Mouse (Mus musculus) heart, postnatal 0 days (tissue): ENCODE results near the gene Greb1. TPM values are rescaled to one million over a fixed set of nuclear protein-coding genes. Genes with fewer than 3 reads are reported as not detected.
"Not testable (repeated sequence)": the region's sequence is repeated elsewhere in the genome, so short reads cannot be mapped to it uniquely, and the experiment has no call there.

ENCODE experiments used
- ATAC-seq: fragments of 200-750 bp; cut with Nextera tagmentation; 2 replicates; pipeline ENCODE4 v1.8.0; 2017; ENCODE audit warnings: low read depth, moderate number of reproducible peaks, moderate library complexity; ENCODE audit not compliant: insufficient read depth
- DNase-seq: peaks from one replicate; pipeline ENCODE4 v3.0.0-alpha.2; 2016; ENCODE audit warnings: low spot score
- H3K27ac ChIP-seq: fragments of 300-500 bp; sonication (generic); 2 replicates; pipeline ENCODE4 v1.5.1; 2014; ENCODE audit warnings: low read depth, mild to moderate bottlenecking
- H3K27me3 ChIP-seq: fragments of 300-500 bp; sonication (generic); 2 replicates; pipeline ENCODE4 v1.6.1; 2014; ENCODE audit warnings: low read length, mixed read lengths; ENCODE audit not compliant: control insufficient read depth, insufficient read depth
- H3K36me3 ChIP-seq: fragments of 300-500 bp; sonication (generic); replicated peaks from 2 replicates; pipeline ENCODE4 v1.6.1; 2014; ENCODE audit warnings: low read length, mixed read lengths; ENCODE audit not compliant: control insufficient read depth, insufficient read depth
- H3K4me1 ChIP-seq: fragments of 300-500 bp; sonication (generic); 2 replicates; pipeline ENCODE4 v1.6.1; 2014; ENCODE audit warnings: antibody characterized with exemption; ENCODE audit not compliant: control insufficient read depth, insufficient read depth
- H3K4me2 ChIP-seq: fragments of 300-500 bp; sonication (generic); 2 replicates; pipeline ENCODE4 v1.6.1; 2014; ENCODE audit warnings: low read depth, mild to moderate bottlenecking, low read length, moderate library complexity
- H3K4me3 ChIP-seq: fragments of 300-500 bp; sonication (generic); 2 replicates; pipeline ENCODE4 v1.5.1; 2014; ENCODE audit warnings: low read depth, low read length
- H3K9ac ChIP-seq: fragments of 300-500 bp; sonication (generic); replicated peaks from 2 replicates; pipeline ENCODE4 v1.6.1; 2014; ENCODE audit warnings: low read depth, low read length, mixed read lengths
- H3K9me3 ChIP-seq: fragments of 300-500 bp; sonication (generic); replicated peaks from 2 replicates; pipeline ENCODE4 v1.6.1; 2016; ENCODE audit warnings: low read length; ENCODE audit not compliant: control insufficient read depth
- CTCF ChIP-seq: IDR thresholded peaks from 2 replicates; pipeline ENCODE4 v1.5.1; 2016; ENCODE audit warnings: antibody characterized with exemption, control low read depth, low read depth
- EP300 ChIP-seq: IDR thresholded peaks from 2 replicates; pipeline ENCODE4 v1.6.1; 2016; ENCODE audit warnings: antibody characterized with exemption, low read depth
- WGBS: fragments of 180-500 bp; shearing (Covaris S2); extraction: QIAGEN DNeasy Blood & Tissue Kit; methylation state at CpG from one replicate; pipeline ENCODE4 v1.1.7; 2014; 5-methylcytosine and 5-hydroxymethylcytosine counted together
- polyA plus RNA-seq: library from polyadenylated mRNA; unstranded; fragments of >200 nt; fragmentation: Nextera tagmentation; extraction: Ambion mirVana; gene quantifications from 2 replicates; pipeline ENCODE4 v1.2.1, GENCODE M21; 2015
- total RNA-seq: library from RNA; depleted of rRNA; stranded (reverse); fragments of >200 nt; gene quantifications from 2 replicates; pipeline ENCODE4 v1.2.3, GENCODE M21; 2014; ENCODE audit warnings: low replicate concordance

Gene Greb1
- total and polyA plus RNA-seq, 2 experiments from 2014 or later = 0.11 to 0.15 TPM

DNA sequence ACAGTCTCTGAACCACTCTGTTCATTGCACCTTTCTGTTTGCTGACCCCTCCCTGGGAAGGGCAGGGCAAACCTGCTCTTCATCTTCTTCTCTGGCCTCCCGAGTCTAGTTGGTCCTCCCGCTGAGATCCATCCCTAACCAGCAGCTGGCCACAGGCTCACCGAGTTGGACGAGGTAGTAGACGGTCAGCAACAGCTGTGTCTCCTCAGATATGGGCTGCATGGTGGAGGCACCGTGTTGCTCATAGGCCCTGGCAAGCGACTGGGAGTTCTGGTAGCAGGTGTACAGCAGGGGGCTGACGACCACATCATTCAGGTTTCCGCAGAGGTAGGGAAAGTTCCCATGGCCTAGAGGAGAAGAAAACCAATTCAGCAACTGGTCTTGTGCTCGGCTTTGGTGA is 86.1 kb downstream of the Greb1 start:
- H3K4me1 ChIP-seq = no peaks in the 10 kb centered on the region
- no peak overlapping the region for H3K9ac ChIP-seq
- H3K27ac ChIP-seq = no peak overlapping the region
- WGBS = 79% methylated on average over 10 of the region's 10 CpGs
- no peak for DNase-seq
- TF ChIP-seq EP300 (no peak), CTCF (no peak)
- no peak overlapping the region for H3K4me3 ChIP-seq
- H3K27me3 ChIP-seq = no peaks in the 10 kb centered on the region
- ATAC-seq = no peak
- no peaks in the 10 kb centered on the region for H3K9me3 ChIP-seq
- no peaks in the 10 kb centered on the region for H3K36me3 ChIP-seq
- no peak overlapping the region for H3K4me2 ChIP-seq

DNA sequence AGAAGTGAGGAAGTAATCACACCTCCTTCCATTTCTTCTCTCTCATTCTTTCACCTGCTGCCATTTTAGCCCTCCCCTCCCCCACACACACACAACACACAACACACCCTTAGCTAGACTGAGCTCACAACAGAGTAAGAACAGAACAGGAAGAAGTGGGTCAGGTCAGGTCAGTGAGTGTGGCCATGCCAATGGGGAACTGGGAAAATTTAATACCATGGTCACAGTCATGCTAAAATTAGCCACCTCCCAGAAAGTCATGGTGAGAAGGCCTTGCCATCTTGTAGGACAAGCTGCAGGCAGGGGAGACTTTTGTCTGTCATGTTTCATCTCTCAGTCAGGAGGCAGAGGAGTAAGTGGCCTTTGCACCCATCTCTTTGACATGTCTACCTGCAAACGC is 102.0 kb downstream of the Greb1 start:
- DNase-seq = no peak
- TF ChIP-seq CTCF (no peak), EP300 (no peak)
- Histone ChIP-seq H3K9ac (no peak overlapping the region), H3K4me2 (no peak overlapping the region), H3K27ac (no peak overlapping the region), H3K4me3 (no peak overlapping the region), H3K36me3 (no peaks in the 10 kb centered on the region), H3K4me1 (no peaks in the 10 kb centered on the region), H3K27me3 (no peaks in the 10 kb centered on the region), H3K9me3 (no peaks in the 10 kb centered on the region)
- WGBS = 83% methylated on average over 1 of the region's 1 CpGs
- no peak for ATAC-seq

DNA sequence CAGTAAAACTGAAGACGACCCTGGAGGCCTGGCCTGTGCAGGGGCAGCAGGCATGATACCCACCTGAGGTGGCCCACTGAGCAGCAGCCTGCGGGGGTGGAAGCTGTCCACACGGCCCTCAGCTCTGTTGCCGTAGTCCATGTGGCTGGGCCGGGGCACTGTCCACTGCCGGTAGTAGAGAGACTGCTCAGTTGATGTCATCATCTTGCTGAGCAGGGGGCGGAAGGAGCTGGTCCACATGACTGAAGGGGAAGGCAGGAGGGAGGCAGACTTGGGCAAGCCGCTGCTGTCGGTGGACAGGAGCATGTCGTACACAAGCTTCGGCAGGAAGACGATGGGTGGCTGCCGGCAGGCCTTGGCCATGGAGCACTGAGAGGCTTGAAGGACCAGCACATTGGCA is 104.5 kb downstream of the Greb1 start:
- no peak for TF ChIP-seq CTCF
- TF ChIP-seq EP300 = no peak
- Histone ChIP-seq H3K9ac (no peak overlapping the region), H3K9me3 (no peaks in the 10 kb centered on the region), H3K27ac (no peak overlapping the region), H3K27me3 (no peaks in the 10 kb centered on the region), H3K4me3 (no peak overlapping the region), H3K4me1 (no peaks in the 10 kb centered on the region), H3K36me3 (no peaks in the 10 kb centered on the region), H3K4me2 (no peak overlapping the region)
- DNase-seq (no peak), ATAC-seq (no peak)
- WGBS = 75% methylated on average over 13 of the region's 13 CpGs

DNA sequence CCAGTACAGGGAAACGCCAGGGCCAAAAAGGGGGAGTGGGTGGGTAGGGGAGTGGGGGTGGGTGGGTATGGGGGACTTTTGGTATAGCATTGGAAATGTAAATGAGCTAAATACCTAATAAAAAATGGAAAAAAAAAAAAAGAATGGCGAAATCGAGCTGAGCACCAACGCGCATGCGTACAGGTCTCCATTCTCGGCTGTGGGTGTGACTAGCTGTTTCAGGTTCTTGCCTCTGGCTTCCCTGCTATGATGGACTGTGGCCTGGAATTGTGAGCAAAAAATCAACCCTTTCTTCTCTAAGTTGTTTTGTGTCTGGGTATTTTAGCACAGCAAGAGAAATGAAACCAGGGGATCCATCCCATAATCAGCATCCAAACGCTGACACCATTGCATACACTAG is 105.4 kb downstream of the Greb1 start:
- 95% methylated on average over 7 of the region's 8 CpGs for WGBS
- ATAC-seq = not testable (repeated sequence)

DNA sequence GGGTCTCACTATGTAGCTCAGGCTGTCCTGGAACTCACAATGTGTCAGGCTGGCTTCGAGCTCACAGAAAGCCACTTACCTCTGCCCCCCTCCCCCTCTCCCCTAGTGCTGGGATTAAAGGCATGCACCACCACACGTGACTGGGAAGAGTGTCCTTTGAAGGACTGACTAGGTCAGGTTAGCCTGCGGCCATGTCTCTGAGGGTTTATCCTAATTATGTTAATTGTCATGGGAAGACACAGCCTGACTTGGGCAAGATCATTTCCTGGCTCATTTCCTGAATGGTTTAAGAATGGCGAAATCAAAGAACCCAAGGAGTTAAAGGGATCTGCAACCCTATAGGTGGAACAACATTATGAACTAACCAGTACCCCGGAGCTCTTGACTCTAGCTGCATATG is 105.9 kb downstream of the Greb1 start:
- 62% methylated on average over 5 of the region's 5 CpGs for WGBS
- Histone ChIP-seq H3K4me3 (no peak overlapping the region), H3K4me1 (no peaks in the 10 kb centered on the region), H3K4me2 (no peak overlapping the region), H3K27me3 (no peaks in the 10 kb centered on the region), H3K9ac (no peak overlapping the region), H3K9me3 (no peaks in the 10 kb centered on the region), H3K27ac (no peak overlapping the region), H3K36me3 (no peaks in the 10 kb centered on the region)
- DNase-seq (no peak), ATAC-seq (no peak)
- TF ChIP-seq EP300 (no peak), CTCF (no peak)

More for the DNA sequence above, 105.4 kb downstream of the Greb1 start:
- H3K4me2 ChIP-seq, H3K27ac ChIP-seq, H3K36me3 ChIP-seq, H3K4me1 ChIP-seq, H3K9ac ChIP-seq, H3K27me3 ChIP-seq, H3K4me3 ChIP-seq, H3K9me3 ChIP-seq, DNase-seq: not testable (repeated sequence)

DNA sequence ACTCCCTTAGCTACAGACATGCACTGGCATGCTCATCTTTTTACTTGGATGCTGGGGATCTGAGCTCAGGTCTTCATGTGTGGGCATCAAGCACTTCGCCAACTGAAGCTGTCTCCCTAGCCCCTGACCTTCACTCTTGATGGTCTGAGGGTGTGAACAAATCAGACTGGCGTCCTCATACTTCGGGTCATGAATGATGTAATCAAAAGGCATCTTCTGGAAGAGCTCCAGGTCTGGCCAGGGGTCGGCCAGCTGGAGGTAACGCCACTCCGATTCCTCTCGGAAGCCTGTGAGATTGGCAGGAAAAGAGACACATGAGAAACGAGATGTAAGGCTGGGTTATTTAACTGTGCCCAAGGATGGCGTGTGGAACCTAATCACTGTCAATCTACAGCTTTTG is 110.1 kb downstream of the Greb1 start:
- DNase-seq = no peak
- Histone ChIP-seq H3K36me3 (no peaks in the 10 kb centered on the region), H3K4me2 (no peak overlapping the region), H3K9ac (no peak overlapping the region), H3K4me3 (no peak overlapping the region), H3K27ac (no peak overlapping the region), H3K9me3 (no peaks in the 10 kb centered on the region), H3K27me3 (no peaks in the 10 kb centered on the region), H3K4me1 (no peaks in the 10 kb centered on the region)
- no peak for TF ChIP-seq CTCF
- no peak for TF ChIP-seq EP300
- ATAC-seq = no peak; the same call in 1 of the 2 replicates
- 70% methylated on average over 9 of the region's 9 CpGs for WGBS
